Mouse (Mus musculus) small intestine, adult 2 months (tissue): ENCODE measurements around the gene G0s2. TPM values are rescaled to one million over a fixed set of nuclear protein-coding genes. Genes with fewer than 3 reads are reported as not detected.
"Not testable (repeated sequence)": the region's sequence is repeated elsewhere in the genome, so short reads cannot be mapped to it uniquely, and the experiment has no call there.

Experiments used
- H3K27ac ChIP-seq: fragments of 200-500 bp; 2 replicates; pipeline ENCODE4 v1.5.1; 2012; ENCODE audit warnings: low read depth, low read length, control low read depth, inconsistent platforms; ENCODE audit not compliant: insufficient read depth
- H3K27me3 ChIP-seq: fragments of 200-500 bp; 2 replicates; pipeline ENCODE4 v1.6.1; 2012; ENCODE audit warnings: mild to moderate bottlenecking, moderate library complexity, low read length, inconsistent platforms; ENCODE audit not compliant: control insufficient read depth, insufficient read depth
- H3K36me3 ChIP-seq: fragments of 200-500 bp; 2 replicates; pipeline ENCODE4 v1.6.1; 2012; ENCODE audit warnings: mild to moderate bottlenecking, low read length, control low read depth, inconsistent platforms; ENCODE audit not compliant: control insufficient read depth, insufficient read depth
- H3K4me1 ChIP-seq: fragments of 200-500 bp; 2 replicates; pipeline ENCODE4 v1.6.1; 2012; ENCODE audit warnings: low read length, inconsistent platforms, mixed read lengths; ENCODE audit not compliant: control insufficient read depth, insufficient read depth, insufficient read length
- H3K4me3 ChIP-seq: fragments of 200-500 bp; 2 replicates; pipeline ENCODE4 v1.5.1; 2012; ENCODE audit warnings: low read depth, mild to moderate bottlenecking, control low read depth, inconsistent platforms, low read length, moderate library complexity
- CTCF ChIP-seq: fragments of 200-500 bp; IDR thresholded peaks from 2 replicates; pipeline ENCODE4 v1.5.1; 2012; ENCODE audit warnings: low read depth, mild to moderate bottlenecking, control low read depth, inconsistent platforms, low read length, moderate library complexity, mixed read lengths; ENCODE audit not compliant: insufficient replicate concordance, insufficient read length; ENCODE audit errors: extremely low read depth
- POLR2A ChIP-seq: fragments of 200-500 bp; IDR thresholded peaks from 2 replicates; pipeline ENCODE4 v1.6.1; 2012; ENCODE audit warnings: low read depth, mild to moderate bottlenecking, control low read depth, inconsistent platforms, low read length, moderate library complexity
- WGBS: fragments of 180-500 bp; shearing (Covaris S2); methylation state at CpG from one replicate; pipeline ENCODE4 v1.1.7; 2018; 5-methylcytosine and 5-hydroxymethylcytosine counted together
- polyA plus RNA-seq: library from polyadenylated mRNA; depleted of rRNA; stranded (reverse); fragments of >200 nt; gene quantifications from 2 replicates; pipeline ENCODE4 v1.2.3, GENCODE M21; 2012

G0s2 gene
- polyA plus RNA-seq, 1 experiment, result 14.2 TPM

GRCm38 (mm10) chr1:193287578-193287977 lies 14.6 kb upstream of the G0s2 start:
- H3K27me3 ChIP-seq, result no peaks in the 10 kb centered on the region
- no peak for TF ChIP-seq CTCF
- TF ChIP-seq POLR2A, result no peak
- no peak overlapping the region for H3K27ac ChIP-seq
- peaks cover 14% of the 10 kb centered on the region; the same call in 1 of the 2 replicates for H3K4me1 ChIP-seq
- WGBS, result 33% methylated on average over 2 of the region's 2 CpGs
- H3K36me3 ChIP-seq, result no peaks in the 10 kb centered on the region
- H3K4me3 ChIP-seq, result no peak overlapping the region

GRCm38 (mm10) chr1:193285766-193286325 lies 12.8 kb upstream of the G0s2 start:
- not testable (repeated sequence) for H3K4me3 ChIP-seq, H3K36me3 ChIP-seq, H3K27me3 ChIP-seq
- Histone ChIP-seq H3K27ac (0 out of 2 replicates have a peak overlapping the region, but pooled peaks have one; percentile 52), H3K4me1 (peaks cover 14% of the 10 kb centered on the region; the same call in 1 of the 2 replicates)
- 56% methylated on average over 3 of the region's 3 CpGs for WGBS

GRCm38 (mm10) chr1:193284228-193284779 lies 11.3 kb upstream of the G0s2 start:
- 37% methylated on average over 7 of the region's 7 CpGs for WGBS
- no peak for TF ChIP-seq POLR2A
- TF ChIP-seq CTCF, result no peak
- no peak overlapping the region for H3K27ac ChIP-seq
- H3K27me3 ChIP-seq, result no peaks in the 10 kb centered on the region
- H3K36me3 ChIP-seq, result no peaks in the 10 kb centered on the region
- H3K4me1 ChIP-seq, result peaks cover 6% of the 10 kb centered on the region; the same call in 1 of the 2 replicates
- H3K4me3 ChIP-seq, result no peak overlapping the region

GRCm38 (mm10) chr1:193281344-193281743 lies 8.3 kb upstream of the G0s2 start:
- no peak overlapping the region for H3K27ac ChIP-seq
- H3K36me3 ChIP-seq, result no peaks in the 10 kb centered on the region
- TF ChIP-seq POLR2A, result no peak
- no peak for TF ChIP-seq CTCF
- peaks cover 4% of the 10 kb centered on the region; the same call in 1 of the 2 replicates for H3K4me1 ChIP-seq
- no peaks in the 10 kb centered on the region for H3K27me3 ChIP-seq
- WGBS, result 90% methylated on average over 2 of the region's 2 CpGs
- no peak overlapping the region for H3K4me3 ChIP-seq

GRCm38 (mm10) chr1:193279492-193279891 lies 6.5 kb upstream of the G0s2 start:
- H3K4me3 ChIP-seq, result no peak overlapping the region
- peaks cover 8% of the 10 kb centered on the region; the same call in 1 of the 2 replicates for H3K4me1 ChIP-seq
- no peaks in the 10 kb centered on the region for H3K27me3 ChIP-seq
- H3K36me3 ChIP-seq, result no peaks in the 10 kb centered on the region
- TF ChIP-seq CTCF (no peak), POLR2A (no peak)
- WGBS, result 73% methylated on average over 4 of the region's 4 CpGs
- H3K27ac ChIP-seq, result no peak overlapping the region

GRCm38 (mm10) chr1:193278414-193279045 lies 5.5 kb upstream of the G0s2 start:
- Histone ChIP-seq H3K27me3 (no peaks in the 10 kb centered on the region), H3K4me1 (peaks cover 6% of the 10 kb centered on the region; the same call in 1 of the 2 replicates), H3K36me3 (no peaks in the 10 kb centered on the region), H3K27ac (no peak overlapping the region), H3K4me3 (no peak overlapping the region)
- TF ChIP-seq CTCF, result no peak
- TF ChIP-seq POLR2A, result no peak
- WGBS, result 79% methylated on average over 6 of the region's 6 CpGs

GRCm38 (mm10) chr1:193274407-193275071 lies 1.5 kb upstream of the G0s2 start:
- peaks cover 9% of the 10 kb centered on the region; the same call in 1 of the 2 replicates for H3K4me1 ChIP-seq
- 57% methylated on average over 8 of the region's 8 CpGs for WGBS
- H3K4me3 ChIP-seq, result no peak overlapping the region
- no peaks in the 10 kb centered on the region for H3K36me3 ChIP-seq
- peak overlapping the region; percentile 2; the same call in 1 of the 2 replicates for H3K27ac ChIP-seq
- no peaks in the 10 kb centered on the region for H3K27me3 ChIP-seq
- TF ChIP-seq POLR2A, result no peak
- no peak for TF ChIP-seq CTCF
